Mouse (Mus musculus): ENCODE results near the gene Rbm17.
"Not testable (repeated sequence)": the region's sequence is repeated elsewhere in the genome, so short reads cannot be mapped to it uniquely, and the experiment has no call there.

Rbm17 gene

DNA sequence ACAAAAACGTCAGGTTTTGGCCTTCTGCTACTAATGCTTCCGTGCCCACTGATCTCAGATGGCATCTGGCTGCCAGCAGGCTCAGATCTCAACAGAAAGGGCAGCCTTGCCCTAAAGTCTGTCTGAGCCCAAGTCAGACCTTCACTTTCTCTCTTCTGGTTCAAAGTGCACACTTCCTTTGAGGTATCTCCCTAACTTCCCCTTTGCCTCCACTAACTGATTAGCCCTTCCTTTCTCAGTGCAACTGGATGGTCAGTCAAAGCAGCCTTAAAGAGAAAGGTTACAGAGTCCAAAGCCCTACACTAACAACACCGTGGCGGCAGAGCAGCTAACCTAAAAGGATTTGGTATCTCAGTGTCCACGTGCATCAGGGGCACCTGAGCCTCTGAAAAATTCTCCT is 59.6 kb downstream of the Rbm17 start:
- DNase-seq (ENCODE audit: low spot score): no peak

DNA sequence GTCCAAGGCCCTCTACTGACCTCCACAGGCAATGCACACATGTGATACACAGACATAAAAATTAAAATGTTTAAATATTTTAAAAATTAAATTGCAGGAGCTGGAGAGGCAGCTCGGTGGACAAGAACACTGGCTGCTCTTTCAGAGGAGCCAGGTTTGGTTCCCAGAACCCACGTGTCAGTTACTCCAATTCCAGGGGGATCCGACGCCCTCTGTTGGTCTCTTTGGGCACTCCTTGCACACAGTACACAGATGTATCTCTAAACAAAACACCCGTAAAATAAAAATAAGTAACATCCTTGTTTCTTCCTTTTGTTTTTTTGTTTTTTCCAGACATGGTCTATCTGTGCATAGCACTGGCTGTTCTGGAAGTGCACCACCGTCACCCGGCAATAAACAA is 60.8 kb downstream of the Rbm17 start:
- no peak for DNase-seq (ENCODE audit: low spot score)

DNA sequence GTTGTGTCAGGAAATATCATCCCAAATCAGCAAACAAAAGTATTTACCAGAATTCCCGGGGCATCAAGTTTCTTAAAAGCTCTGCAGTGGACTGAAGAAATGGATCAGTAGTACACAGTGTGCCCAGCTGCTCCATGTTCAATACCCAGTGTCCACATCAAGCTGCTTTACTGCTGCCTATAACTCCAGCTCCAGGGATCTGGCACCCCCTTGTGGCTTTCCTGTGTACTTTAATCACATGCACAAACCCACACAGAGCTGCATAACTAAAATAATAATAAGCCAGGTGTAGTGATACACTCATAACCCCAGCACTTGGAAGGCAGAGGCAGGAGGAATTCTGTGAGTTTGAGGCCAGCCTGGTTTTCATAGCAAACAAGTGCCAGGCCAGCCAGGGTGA is 61.3 kb downstream of the Rbm17 start:
- peak; percentile 75 for DNase-seq (ENCODE audit: low spot score)

DNA sequence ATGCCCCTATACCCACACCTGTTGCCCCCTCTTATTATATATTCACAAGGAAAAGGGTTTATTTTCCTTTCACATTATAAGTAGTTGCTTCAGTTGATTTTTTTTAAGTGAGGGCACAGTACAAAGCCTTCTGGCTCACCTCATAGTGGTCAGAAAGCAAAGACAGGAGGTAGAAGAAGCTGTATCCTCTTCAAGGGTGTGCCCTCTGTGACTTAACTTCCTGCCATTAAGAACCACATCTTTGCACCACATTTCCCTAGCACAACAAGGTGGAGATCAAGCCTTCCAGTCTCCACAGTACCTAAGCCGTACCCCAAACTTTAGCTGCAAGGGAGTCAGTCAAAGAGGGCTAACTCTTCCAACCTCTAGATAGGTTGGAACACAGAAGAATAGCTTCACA is 61.8 kb downstream of the Rbm17 start:
- DNase-seq (ENCODE audit: low spot score): no peak

DNA sequence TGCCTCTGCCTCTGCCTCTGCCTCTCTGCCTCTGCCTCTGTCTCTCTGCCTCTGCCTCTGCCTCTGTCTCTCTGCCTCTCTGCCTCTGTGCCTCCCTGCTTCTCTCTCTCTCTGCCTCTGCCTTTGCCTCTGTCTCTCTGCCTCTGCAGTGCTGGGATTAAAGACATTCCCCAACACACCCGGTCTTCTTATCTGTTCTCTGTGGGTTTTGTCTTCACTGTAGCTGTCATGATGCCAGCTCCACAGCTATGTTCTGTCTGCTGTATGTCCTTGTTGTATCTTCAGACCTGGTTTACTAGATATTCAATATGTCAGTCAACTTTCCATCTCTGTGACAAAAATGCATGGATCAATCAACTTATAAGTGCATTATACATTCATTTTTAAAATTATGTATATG is 62.4 kb downstream of the Rbm17 start:
- DNase-seq (ENCODE audit: low spot score): not testable (repeated sequence)

DNA sequence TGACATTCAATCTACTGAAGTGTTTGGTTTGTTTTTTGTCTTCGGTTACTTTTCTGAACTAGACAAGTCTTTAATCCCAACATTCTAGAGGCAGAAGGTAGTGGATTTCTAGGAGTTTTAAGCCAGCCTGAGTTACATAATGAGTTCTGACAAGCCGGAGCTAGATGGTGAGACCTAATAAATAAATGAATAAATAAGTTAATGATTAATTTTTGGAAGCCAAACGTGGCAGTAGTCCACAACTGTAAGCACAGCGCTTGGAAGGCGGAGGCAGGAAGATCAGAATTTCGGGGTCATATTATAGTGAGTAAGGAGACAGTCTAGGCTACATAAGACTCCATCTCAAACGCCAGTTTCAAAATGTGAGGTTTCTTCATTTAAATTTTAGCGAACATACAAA is 68.0 kb downstream of the Rbm17 start:
- no peak for DNase-seq (ENCODE audit: low spot score)
